Mouse (Mus musculus): ENCODE measurements around the gene Yjefn3. TPM values are rescaled to one million over a fixed set of nuclear protein-coding genes. Genes with fewer than 3 reads are reported as not detected.

Gene Yjefn3
- polyA plus RNA-seq, 1 experiment, result 1.8 TPM

GRCm38 (mm10) chr8:69880841-69881240 lies 21.7 kb downstream of the Yjefn3 start:
- no peak for DNase-seq (ENCODE audit: low spot score)

GRCm38 (mm10) chr8:69879678-69880077 lies 22.8 kb downstream of the Yjefn3 start:
- no peak for DNase-seq (ENCODE audit: low spot score)

GRCm38 (mm10) chr8:69877992-69878391 lies 24.5 kb downstream of the Yjefn3 start:
- no peak for DNase-seq (ENCODE audit: low spot score)

- no peak for DNase-seq (ENCODE audit: low spot score)
Observed at GRCm38 (mm10) chr8:69877396-69877795, 25.1 kb downstream of the Yjefn3 start.

- DNase-seq (ENCODE audit: low spot score), result no peak
Observed at GRCm38 (mm10) chr8:69876967-69877366, 25.5 kb downstream of the Yjefn3 start.

GRCm38 (mm10) chr8:69876097-69876496 lies 26.4 kb downstream of the Yjefn3 start:
- no peak for DNase-seq (ENCODE audit: low spot score)

GRCm38 (mm10) chr8:69874654-69875053 lies 27.9 kb downstream of the Yjefn3 start:
- DNase-seq (ENCODE audit: low spot score), result no peak

- DNase-seq (ENCODE audit: low spot score), result no peak
Observed at GRCm38 (mm10) chr8:69874155-69874554, 28.4 kb downstream of the Yjefn3 start.

- no peak for DNase-seq (ENCODE audit: low spot score)
Observed at GRCm38 (mm10) chr8:69870907-69871306, 31.6 kb downstream of the Yjefn3 start.

- no peak for DNase-seq (ENCODE audit: low spot score)
Observed at GRCm38 (mm10) chr8:69870003-69870765, 32.3 kb downstream of the Yjefn3 start.

- DNase-seq (ENCODE audit: low spot score), result no peak
Observed at GRCm38 (mm10) chr8:69867696-69868326, 34.7 kb downstream of the Yjefn3 start.

- DNase-seq (ENCODE audit: low spot score), result no peak
Observed at GRCm38 (mm10) chr8:69864180-69864579, 38.3 kb downstream of the Yjefn3 start.

GRCm38 (mm10) chr8:69863387-69864020 lies 39.0 kb downstream of the Yjefn3 start:
- no peak for DNase-seq (ENCODE audit: low spot score)

GRCm38 (mm10) chr8:69861251-69861650 lies 41.3 kb downstream of the Yjefn3 start:
- DNase-seq (ENCODE audit: low spot score), result no peak

- DNase-seq (ENCODE audit: low spot score), result no peak
Observed at GRCm38 (mm10) chr8:69860807-69861206, 41.7 kb downstream of the Yjefn3 start.

- DNase-seq (ENCODE audit: low spot score), result no peak
Observed at GRCm38 (mm10) chr8:69853869-69854268, 48.6 kb downstream of the Yjefn3 start.

GRCm38 (mm10) chr8:69850926-69851506 lies 51.5 kb downstream of the Yjefn3 start:
- DNase-seq (ENCODE audit: low spot score), result no peak

GRCm38 (mm10) chr8:69849899-69850298 lies 52.6 kb downstream of the Yjefn3 start:
- no peak for DNase-seq (ENCODE audit: low spot score)

GRCm38 (mm10) chr8:69848951-69849350 lies 53.6 kb downstream of the Yjefn3 start:
- DNase-seq (ENCODE audit: low spot score), result no peak

GRCm38 (mm10) chr8:69847167-69848065 lies 55.1 kb downstream of the Yjefn3 start:
- no peak for DNase-seq (ENCODE audit: low spot score)
